Mouse (Mus musculus) heart, postnatal 4 days (tissue): ENCODE data around the gene Naa16. TPM values are rescaled to one million over a fixed set of nuclear protein-coding genes. Genes with fewer than 3 reads are reported as not detected.

Source experiments
- DNase-seq: peaks from one replicate; pipeline ENCODE4 v3.0.0; 2021
- total RNA-seq, 2 experiments: library from RNA; stranded (reverse); gene quantifications; 2 replicates each; pipeline ENCODE4 v1.2.3; 2021

Gene Naa16
- total RNA-seq, 2 experiments from 2014 or later: 14.9 to 15.0 TPM

- no peak for DNase-seq
Observed at GRCm38 (mm10) chr14:79298314-79298992, 92.1 kb downstream of the Naa16 start.

- no peak for DNase-seq
Observed at GRCm38 (mm10) chr14:79296836-79297235, 93.7 kb downstream of the Naa16 start.

GRCm38 (mm10) chr14:79296201-79296600 is 94.4 kb downstream of the Naa16 start:
- DNase-seq: no peak

DNA sequence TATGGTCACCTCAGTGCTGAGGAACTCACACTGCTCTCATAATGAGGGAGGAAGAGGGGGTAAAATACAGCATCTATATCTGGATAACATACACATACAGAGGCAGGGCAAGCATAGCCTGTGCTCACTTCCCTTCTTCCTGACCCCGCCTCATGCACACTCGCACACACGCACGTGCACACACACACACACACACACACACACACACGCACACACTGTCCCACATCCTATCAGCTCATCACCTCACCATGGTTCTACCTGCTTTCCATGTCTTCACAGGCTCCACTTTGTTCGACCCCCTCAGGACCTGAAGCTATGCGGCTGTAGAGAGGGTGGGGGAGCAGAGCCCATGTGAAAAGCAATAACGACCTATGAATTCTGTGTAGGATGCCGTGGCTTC is 95.0 kb downstream of the Naa16 start:
- no peak for DNase-seq

- no peak for DNase-seq
Observed at GRCm38 (mm10) chr14:79294950-79295349, 95.6 kb downstream of the Naa16 start.

- DNase-seq: no peak
Observed at GRCm38 (mm10) chr14:79294051-79294814, 96.3 kb downstream of the Naa16 start.

DNA sequence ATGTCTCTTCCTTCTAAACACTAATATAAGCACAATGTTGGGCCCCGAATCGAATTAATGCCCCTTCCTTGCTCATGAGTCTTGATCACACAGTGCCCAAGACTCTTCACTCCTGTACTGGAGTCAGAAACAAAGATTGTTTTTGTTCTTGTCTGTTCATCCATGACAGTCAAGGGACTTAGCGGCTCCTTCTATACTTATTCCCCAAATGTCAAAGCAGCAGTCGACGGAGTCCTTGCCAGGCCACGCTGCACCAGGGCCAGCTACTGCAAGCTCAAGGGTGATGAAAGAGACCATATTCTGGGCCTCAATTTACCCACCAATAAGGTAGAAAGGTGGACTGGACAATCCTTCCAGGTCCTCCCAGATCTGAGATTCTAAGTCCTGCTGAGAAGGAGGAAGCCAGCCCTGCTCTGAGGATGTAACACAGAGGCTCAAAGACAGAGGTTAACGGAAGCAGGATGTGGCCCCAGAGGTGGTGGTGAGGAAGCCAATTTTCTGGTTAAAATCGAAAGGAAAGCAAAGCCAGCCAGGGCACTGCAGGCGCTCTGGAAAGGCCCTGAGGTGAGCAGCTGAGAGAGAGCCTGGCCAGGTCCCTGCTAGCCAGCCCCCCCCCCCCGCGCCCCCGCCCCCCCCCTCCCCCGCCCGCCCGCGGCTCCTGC is 97.3 kb downstream of the Naa16 start:
- DNase-seq: no peak

- DNase-seq: no peak
Observed at GRCm38 (mm10) chr14:79291629-79292028, 98.9 kb downstream of the Naa16 start.

GRCm38 (mm10) chr14:79290683-79291425 is 99.7 kb downstream of the Naa16 start:
- no peak for DNase-seq

DNA sequence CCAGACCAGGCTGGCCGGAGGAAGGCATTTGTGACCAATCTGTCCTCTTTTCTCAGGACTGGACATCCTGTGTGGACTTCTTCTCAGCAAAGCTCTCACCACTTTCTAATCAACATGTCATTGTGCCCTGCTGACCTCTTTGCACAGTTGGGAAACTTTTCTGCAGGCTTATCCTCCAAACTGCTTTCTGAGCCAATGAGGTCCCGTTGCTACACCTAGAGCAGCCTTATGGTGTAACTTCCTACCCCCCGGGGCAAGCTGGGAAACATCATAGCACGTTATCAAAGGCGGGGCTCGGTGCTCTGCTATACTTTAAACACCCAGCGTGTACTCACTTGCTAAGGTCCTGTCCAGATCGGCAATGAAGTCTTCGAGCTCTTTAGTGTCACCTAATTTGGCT is 100.7 kb downstream of the Naa16 start:
- DNase-seq: no peak

- DNase-seq: no peak
Observed at GRCm38 (mm10) chr14:79288280-79288679, 102.3 kb downstream of the Naa16 start.

DNA sequence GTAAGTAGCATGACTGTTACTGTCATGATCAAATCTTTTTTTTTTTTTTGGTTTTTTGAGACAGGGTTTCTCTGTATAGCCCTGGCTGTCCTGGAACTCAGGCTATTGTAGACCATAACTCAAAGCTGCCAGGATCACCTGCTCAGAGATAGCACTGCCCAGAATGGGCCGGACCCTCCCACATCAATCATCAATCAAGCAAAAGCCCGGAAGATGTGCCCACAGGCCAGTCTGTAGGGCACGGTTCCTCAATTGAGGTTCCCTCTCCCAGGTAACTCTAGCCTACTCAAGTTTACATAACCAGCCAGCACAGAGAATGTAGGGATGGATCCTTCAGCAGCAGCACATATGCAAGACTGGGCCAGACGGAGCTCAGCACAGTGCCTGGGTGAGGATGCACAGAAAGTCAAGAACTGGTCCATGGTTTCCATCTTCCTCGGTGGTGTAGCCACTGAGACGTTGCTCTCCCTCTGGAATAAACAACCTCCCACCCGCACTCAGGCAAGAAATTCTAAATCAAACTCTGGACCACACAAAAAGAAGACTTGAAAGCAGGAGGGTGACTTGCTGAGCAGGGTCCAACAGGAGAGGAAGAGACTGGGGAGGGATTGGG is 103.2 kb downstream of the Naa16 start:
- DNase-seq: no peak

DNA sequence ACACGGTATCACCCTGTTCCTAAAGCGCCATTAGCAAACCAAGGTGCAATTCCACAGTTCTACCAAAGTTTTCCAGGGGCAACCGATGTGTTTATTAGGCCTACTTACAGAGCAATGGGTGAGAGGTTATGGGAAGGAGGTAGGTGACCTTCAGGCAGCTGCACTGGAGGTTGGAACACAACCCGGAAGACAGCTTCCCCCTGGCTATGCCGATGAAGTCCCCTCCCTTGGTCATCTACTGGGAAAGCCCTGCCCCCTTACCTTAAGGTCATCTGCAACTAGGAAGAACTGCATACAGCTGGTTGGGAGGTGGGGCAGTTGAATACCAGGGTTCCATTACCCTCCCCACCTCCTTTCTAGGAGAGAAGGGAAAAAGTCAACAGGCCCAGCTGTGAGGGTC is 105.0 kb downstream of the Naa16 start:
- no peak for DNase-seq

DNA sequence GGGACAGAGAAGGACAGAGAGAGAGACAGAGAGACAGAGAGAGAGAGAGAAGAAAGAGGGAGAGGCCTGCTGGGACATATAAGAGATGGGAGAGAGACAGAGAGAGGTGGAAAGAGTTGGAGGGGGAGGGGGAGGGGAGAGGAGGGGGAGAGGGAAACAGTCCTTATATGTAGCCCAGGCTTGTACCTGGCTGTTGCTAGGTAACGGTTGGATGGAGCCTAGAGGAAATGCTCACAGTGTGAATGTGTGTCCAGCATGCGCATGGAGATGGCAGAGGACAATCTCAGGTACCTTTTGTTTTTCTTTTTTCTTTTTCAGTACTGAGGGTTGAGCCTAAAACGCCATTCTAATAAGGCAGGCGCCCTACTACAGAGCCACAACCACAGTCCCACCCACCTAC is 106.0 kb downstream of the Naa16 start:
- no peak for DNase-seq

DNA sequence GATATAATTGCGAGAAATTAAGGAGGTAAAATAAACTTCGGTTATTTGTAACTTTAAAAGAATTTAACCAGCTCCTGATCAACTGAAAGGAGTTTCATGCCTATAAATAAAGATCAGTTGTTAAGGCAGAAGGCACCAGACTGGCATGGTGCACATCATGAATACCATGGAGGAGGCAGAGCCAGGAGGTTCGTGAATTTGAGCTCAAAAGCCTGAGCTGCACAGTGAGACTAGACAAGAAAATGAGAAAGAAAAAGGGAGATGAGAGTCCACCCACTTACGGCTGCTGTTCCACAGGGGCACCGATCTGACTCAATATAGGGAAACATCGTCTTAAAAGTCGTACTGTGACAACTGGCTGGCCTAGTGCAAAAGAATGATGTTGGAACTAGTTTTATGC is 106.6 kb downstream of the Naa16 start:
- DNase-seq: no peak

DNA sequence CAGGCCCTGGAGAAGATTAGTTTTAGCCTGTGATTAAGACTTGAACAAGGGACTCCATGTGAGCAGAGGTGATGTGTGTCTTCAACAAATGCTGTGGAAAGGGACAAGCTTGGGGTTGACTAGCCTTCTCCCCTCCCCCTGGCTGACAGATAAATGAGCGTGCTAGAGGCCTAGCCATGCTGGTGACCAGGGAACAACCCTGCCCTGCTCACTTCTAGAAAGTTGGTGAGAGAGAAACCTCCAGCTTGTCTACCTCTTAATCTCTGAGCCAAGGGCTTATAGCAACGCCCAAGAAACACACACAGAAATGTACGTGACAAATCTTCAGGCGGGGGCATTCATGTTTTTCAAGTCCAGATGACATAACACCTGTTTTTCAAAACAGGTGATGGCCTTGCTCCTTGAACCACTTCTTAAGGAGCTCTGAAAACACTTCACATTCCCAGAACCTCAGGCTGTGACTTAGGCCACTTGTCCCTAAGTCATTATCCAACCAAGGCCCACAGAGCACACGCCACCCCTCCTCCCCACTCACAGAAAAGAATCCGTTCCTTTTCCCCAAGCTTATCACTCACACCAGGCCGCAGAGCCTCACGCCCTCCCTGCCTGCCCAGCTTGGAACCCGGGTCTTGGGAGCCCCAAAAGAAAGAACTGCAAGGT is 108.6 kb downstream of the Naa16 start:
- no peak for DNase-seq

DNA sequence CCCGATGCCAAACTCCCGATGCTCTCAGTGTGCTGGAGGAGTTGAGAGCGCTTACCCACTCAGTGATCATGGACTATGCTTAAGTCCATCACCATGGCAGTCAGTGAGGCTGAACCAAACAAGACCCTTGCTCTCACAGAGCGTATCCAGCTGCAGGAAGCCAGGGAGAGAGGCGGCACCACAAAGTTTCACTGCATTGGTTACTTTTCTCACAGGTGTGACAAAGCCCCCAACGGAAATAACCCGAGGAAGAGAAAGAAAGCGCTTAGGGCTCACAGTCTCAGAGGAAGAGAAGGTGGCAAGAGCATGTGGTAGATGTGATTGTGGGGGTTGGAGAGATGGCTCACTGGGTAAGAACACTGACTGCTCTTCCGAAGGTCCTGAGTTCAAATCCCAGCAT is 110.1 kb downstream of the Naa16 start:
- DNase-seq: no peak

GRCm38 (mm10) chr14:79279494-79279893 is 111.1 kb downstream of the Naa16 start:
- DNase-seq: no peak

- DNase-seq: no peak
Observed at GRCm38 (mm10) chr14:79278927-79279326, 111.7 kb downstream of the Naa16 start.

DNA sequence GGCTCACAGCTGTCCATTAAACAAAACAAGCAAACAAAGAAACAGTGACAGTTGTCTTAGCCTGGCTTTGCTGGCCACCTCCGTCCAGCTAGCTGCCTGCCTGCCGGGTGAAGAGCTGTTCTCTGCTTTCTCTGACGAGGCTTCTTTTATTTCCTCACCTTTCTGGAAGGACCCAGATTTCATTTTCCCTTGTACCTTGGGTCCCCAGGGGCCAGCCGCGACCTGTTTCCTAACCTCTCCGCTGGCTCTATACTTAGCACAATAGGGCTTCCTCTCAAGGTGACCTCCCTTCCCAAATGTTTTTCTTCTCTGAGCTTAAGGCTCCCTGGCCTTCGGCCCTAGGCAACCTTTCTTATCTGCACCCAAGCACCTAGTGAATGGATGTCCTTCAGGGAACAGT is 112.7 kb downstream of the Naa16 start:
- peak; percentile 32 for DNase-seq

- DNase-seq: no peak
Observed at GRCm38 (mm10) chr14:79275870-79276395, 114.6 kb downstream of the Naa16 start.

GRCm38 (mm10) chr14:79275441-79275840 is 115.1 kb downstream of the Naa16 start:
- no peak for DNase-seq
